21 mouse cellular contexts compared by ENCODE assay signal in genomic region chr14:5960479-5960878, GRCm38 (mm10). TPM values are rescaled to one million over a fixed set of nuclear protein-coding genes. Genes with fewer than 3 reads are reported as not detected.
DNase-seq lines count a peak whose midpoint lies in the region; ATAC-seq and TF ChIP-seq lines count a peak whose summit lies in the region.
"Not testable (repeated sequence)": the region's sequence is repeated elsewhere in the genome, so short reads cannot be mapped to it uniquely, and the experiment has no call there.
"Had no signal": no experiment of that assay in that cellular context is flagged by ENCODE, and none has a peak within 500 bp of the region (broad histone marks: within the 10 kb centered on the region; RNA-seq: fewer than 3 reads in every experiment).

No protein-coding gene starts in this region.

- H3K4me3 ChIP-seq in cerebellum, adult 2 months (replicated peaks; ENCODE audit: insufficient read depth, low read depth, low read length); forebrain, postnatal 0 days (ENCODE audit: low read depth, low read length); intestine, postnatal 0 days (ENCODE audit: low read depth, low read length); lung, postnatal 0 days (ENCODE audit: low read depth, low read length): not testable (repeated sequence)

- H3K27ac ChIP-seq in cerebellum, adult 2 months (ENCODE audit: insufficient read depth, low read length); forebrain, postnatal 0 days (ENCODE audit: low read depth, low read length); intestine, postnatal 0 days (ENCODE audit: low read depth, low read length); lung, postnatal 0 days (ENCODE audit: low read length): not testable (repeated sequence)

- not testable (repeated sequence) for TF ChIP-seq POLR2A in cerebellum, adult 2 months (IDR thresholded peaks at IDR 0.05; ENCODE audit: borderline replicate concordance, insufficient read depth, low read length)

- H3K36me3 ChIP-seq in forebrain, postnatal 0 days (ENCODE audit: insufficient read depth); intestine, postnatal 0 days (ENCODE audit: control insufficient read depth, insufficient read depth); lung, postnatal 0 days (ENCODE audit: insufficient read depth, low read length): not testable (repeated sequence)

- not testable (repeated sequence) for H3K9me3 ChIP-seq in forebrain, postnatal 0 days (ENCODE audit: low read length); intestine, postnatal 0 days (ENCODE audit: control insufficient read depth); lung, postnatal 0 days (ENCODE audit: low read length)

- H3K4me1 ChIP-seq in cerebellum, adult 2 months (ENCODE audit: control insufficient read depth, insufficient read depth, low read length); forebrain, postnatal 0 days (ENCODE audit: insufficient read depth); intestine, postnatal 0 days (replicated peaks; ENCODE audit: control insufficient read depth, insufficient read depth, low read length); lung, postnatal 0 days (ENCODE audit: insufficient read depth, low read depth, low read length): not testable (repeated sequence)

- H3K27me3 ChIP-seq in cerebellum, adult 2 months (ENCODE audit: control insufficient read depth, insufficient read depth, low read length); forebrain, postnatal 0 days (ENCODE audit: insufficient read depth, low read length); intestine, postnatal 0 days (replicated peaks; ENCODE audit: control insufficient read depth, insufficient read depth, low read length); lung, postnatal 0 days (replicated peaks; ENCODE audit: insufficient read depth, low read length): not testable (repeated sequence)

- DNase-seq in cerebellum, adult 2 months = peak; percentile 26 to 35
- not testable (repeated sequence) for DNase-seq in forebrain, postnatal 0 days; lung, postnatal 0 days (ENCODE audit: low spot score)
- DNase-seq in kidney, postnatal 4 days = peak; percentile 16 to 24
- peak; percentile 4 to 7 for DNase-seq in left cerebral cortex, adult 18-20 months (ENCODE audit: low spot score in 2 of 2)
- peak; percentile 4 to 8 for DNase-seq in right cerebral cortex, postnatal 36 days (ENCODE audit: low spot score in 2 of 2)

- not testable (repeated sequence) for ATAC-seq in forebrain, postnatal 0 days; intestine, postnatal 0 days; lung, postnatal 0 days

- WGBS in cerebellum, adult 2 months = 25% methylated on average over 7 of the region's 10 CpGs
- 0% methylated on average over 3 of the region's 10 CpGs for WGBS in forebrain, postnatal 0 days
- 2% methylated on average over 3 of the region's 10 CpGs for WGBS in intestine, postnatal 0 days
- 0% methylated on average over 3 of the region's 10 CpGs for WGBS in lung, postnatal 0 days

- not testable (repeated sequence) for TF ChIP-seq CTCF in cerebellum, adult 2 months (IDR thresholded peaks at IDR 0.05; ENCODE audit: borderline replicate concordance, insufficient read depth, low read depth, low read length)
- peak; percentile 25; the same call in 1 of the 2 replicates for TF ChIP-seq CTCF in forebrain, postnatal 0 days (IDR thresholded peaks at IDR 0.05; ENCODE audit: low read depth)
- peak; percentile 32; the same call in 1 of the 2 replicates for TF ChIP-seq CTCF in intestine, postnatal 0 days (IDR thresholded peaks at IDR 0.05; ENCODE audit: low read depth)
- peak; percentile 25; the same call in 1 of the 2 replicates for TF ChIP-seq CTCF in lung, postnatal 0 days (IDR thresholded peaks at IDR 0.05)

- H3K9ac ChIP-seq in forebrain, postnatal 0 days; intestine, postnatal 0 days (ENCODE audit: low read depth, low read length); lung, postnatal 0 days (replicated peaks; ENCODE audit: low read depth): not testable (repeated sequence)

- not testable (repeated sequence) for TF ChIP-seq EP300 in lung, postnatal 0 days (IDR thresholded peaks at IDR 0.05)

- not testable (repeated sequence) for H3K4me2 ChIP-seq in forebrain, postnatal 0 days (ENCODE audit: low read depth); intestine, postnatal 0 days (replicated peaks; ENCODE audit: low read depth); lung, postnatal 0 days (replicated peaks; ENCODE audit: low read depth, low read length)

RNA-seq across cellular contexts. Expression of gene Gm3248, which starts 1.1 kb away (rescaled TPM):
- polyA plus RNA-seq in cerebellum, adult 2 months (2012; rRNA removed) = 2.2 and 2.9 TPM in 2 replicates
- 1.2 and 2.2 TPM in 2 replicates for total RNA-seq in forebrain, postnatal 0 days (2014; rRNA removed)
- polyA plus RNA-seq in forebrain, postnatal 0 days (2015; fragmentation: Nextera tagmentation; extraction: Ambion mirVana) = 2.6 TPM in 2 replicates
- polyA plus RNA-seq in intestine, postnatal 0 days (2015; fragmentation: Nextera tagmentation; extraction: Ambion mirVana) = 0.17 and 0.24 TPM in 2 replicates
- under 1 TPM; 0.54 to 0.81 TPM for total RNA-seq in left cerebral cortex, adult 18-20 months (2021)
- polyA plus RNA-seq in lung, postnatal 0 days (2015; fragmentation: Nextera tagmentation; extraction: Ambion mirVana) = 0.36 and 0.46 TPM in 2 replicates
- total RNA-seq: megakaryocyte, adult 5-6 weeks had no signal
- polyA plus RNA-seq: liver, embryonic 12.5 days had no signal

RNA-seq across cellular contexts. Expression of gene Gm3453, which starts 18.5 kb away (rescaled TPM):
- polyA plus RNA-seq in cerebellum, adult 2 months (2012; rRNA removed) = not detected in 2 replicates
- total RNA-seq in forebrain, postnatal 0 days (2014; rRNA removed) = not detected in 2 replicates
- not detected in 2 replicates for polyA plus RNA-seq in forebrain, postnatal 0 days (2015; fragmentation: Nextera tagmentation; extraction: Ambion mirVana)
- polyA plus RNA-seq in intestine, postnatal 0 days (2015; fragmentation: Nextera tagmentation; extraction: Ambion mirVana) = not detected in 2 replicates
- not detected for total RNA-seq in left cerebral cortex, adult 18-20 months (2021)
- not detected in 2 replicates for polyA plus RNA-seq in lung, postnatal 0 days (2015; fragmentation: Nextera tagmentation; extraction: Ambion mirVana)
- total RNA-seq: gastrocnemius, postnatal 36 days; heart, postnatal 14 days; layer of hippocampus, adult 8-10 months; megakaryocyte, adult 5-6 weeks had no signal
- polyA plus RNA-seq: forebrain, embryonic 11.5 days; frontal cortex, adult 2 months; heart, embryonic 10.5 days; hindbrain, embryonic 14.5 days; intestine, embryonic 16.5 days; limb, embryonic 11.5 days; liver, embryonic 12.5 days; lung, embryonic 16.5 days; midbrain, embryonic 14.5 days; stomach, embryonic 16.5 days had no signal
